Mouse (Mus musculus) retina, postnatal 7 days (tissue): ENCODE results near the gene Hira.
"Not testable (repeated sequence)": the region's sequence is repeated elsewhere in the genome, so short reads cannot be mapped to it uniquely, and the experiment has no call there.

ENCODE experiments used
- DNase-seq: peaks from one replicate; pipeline ENCODE4 v3.0.0-alpha.2; 2012; ENCODE audit warnings: low read depth, low spot score

Hira gene

GRCm38 (mm10) chr16:18876442-18877308 is at the start of gene Hira, which contains the start of gene Mrpl40:
Gene Hira (plus strand): TSS chr16:18877037.
Gene Mrpl40 (minus strand): TSS chr16:18876862.
- DNase-seq = peak; percentile 82

DNA sequence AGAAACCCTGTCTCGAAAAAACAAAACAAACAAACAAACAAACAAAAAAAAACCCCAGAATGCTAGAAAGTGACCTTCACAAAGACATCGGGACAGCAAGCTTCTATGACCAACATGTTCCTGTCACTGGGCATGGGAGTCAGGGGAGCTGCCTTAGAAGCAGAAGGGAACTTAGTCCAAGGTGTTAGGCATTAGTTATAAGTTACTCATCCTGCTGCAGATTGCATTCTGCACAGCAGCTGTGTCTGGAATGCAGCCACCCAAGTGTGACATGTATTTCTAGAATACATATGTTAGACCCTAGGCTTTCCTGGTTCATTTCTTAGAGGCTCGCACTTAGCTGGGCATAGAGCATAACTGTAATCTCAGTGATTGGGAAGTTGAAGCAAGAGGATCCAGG is 48.2 kb upstream of the Hira start:
- DNase-seq = no peak

DNA sequence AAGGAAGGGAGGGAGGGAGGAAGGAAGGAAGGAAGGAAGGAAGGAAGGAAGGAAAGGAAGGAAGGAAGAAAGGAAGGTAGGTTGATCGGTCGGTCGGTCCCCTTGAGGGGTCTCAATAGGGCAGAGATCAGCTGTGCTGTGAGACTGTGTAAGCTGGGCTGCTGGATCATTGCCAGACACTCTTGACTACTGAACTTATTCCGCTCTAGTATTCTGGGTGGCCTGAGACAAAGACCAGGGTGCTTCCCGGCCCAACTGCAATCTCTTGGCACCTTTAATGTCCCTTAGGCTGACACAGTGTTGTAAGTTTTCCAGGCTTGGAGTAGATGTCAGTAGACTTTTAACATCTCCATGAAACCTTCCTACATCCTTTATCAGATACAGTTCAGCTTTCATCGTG is 47.7 kb upstream of the Hira start:
- DNase-seq = no peak

GRCm38 (mm10) chr16:18833486-18833885 is 43.4 kb upstream of the Hira start:
- DNase-seq = no peak

DNA sequence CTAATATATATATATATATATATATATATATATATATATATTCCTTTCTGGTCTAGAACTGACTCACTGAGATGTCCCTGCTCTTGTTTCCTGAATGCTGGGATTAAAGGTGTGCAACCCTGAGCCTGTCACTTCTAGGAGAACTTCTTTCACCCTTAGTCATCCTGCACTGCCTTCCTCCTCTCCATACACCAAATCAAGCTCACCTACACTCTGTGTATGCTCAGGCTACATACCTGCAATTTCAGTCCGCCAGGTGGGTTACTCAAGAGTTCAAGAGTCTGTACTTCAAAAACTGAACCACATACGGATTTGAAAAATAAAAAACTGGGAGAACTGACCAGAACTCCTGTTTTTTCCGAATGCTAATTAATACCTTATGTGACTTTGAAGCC is 40.8 kb upstream of the Hira start:
- no peak for DNase-seq

GRCm38 (mm10) chr16:18836468-18837208 is 40.2 kb upstream of the Hira start, which contains the start of the genes 2510002D24Rik and Gm28539:
Gene 2510002D24Rik (plus strand): TSS chr16:18836578.
Gene Gm28539 (plus strand): TSS chr16:18836584.
- peak; percentile 90 for DNase-seq

DNA sequence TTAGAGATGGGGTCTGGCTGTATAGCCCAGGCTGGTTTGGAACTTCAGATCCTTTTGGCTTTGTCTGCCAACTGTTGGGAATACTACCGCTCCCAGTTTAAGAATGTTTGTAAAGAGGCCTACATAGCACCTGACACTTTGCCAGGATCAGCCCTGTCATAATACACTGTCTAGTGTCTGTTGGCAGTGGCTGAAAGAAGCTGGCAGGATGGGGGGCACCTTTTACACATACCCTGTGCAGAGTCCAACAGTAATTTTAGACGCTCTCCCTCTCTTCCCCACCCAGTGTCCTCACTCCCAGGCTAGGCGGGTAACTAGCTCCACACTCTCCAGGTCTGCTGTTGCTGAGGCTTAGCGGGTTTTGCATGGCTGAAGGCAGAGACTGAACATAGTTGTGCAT is 38.5 kb upstream of the Hira start:
- DNase-seq = no peak

GRCm38 (mm10) chr16:18846301-18846820 is 30.5 kb upstream of the Hira start:
- no peak for DNase-seq

DNA sequence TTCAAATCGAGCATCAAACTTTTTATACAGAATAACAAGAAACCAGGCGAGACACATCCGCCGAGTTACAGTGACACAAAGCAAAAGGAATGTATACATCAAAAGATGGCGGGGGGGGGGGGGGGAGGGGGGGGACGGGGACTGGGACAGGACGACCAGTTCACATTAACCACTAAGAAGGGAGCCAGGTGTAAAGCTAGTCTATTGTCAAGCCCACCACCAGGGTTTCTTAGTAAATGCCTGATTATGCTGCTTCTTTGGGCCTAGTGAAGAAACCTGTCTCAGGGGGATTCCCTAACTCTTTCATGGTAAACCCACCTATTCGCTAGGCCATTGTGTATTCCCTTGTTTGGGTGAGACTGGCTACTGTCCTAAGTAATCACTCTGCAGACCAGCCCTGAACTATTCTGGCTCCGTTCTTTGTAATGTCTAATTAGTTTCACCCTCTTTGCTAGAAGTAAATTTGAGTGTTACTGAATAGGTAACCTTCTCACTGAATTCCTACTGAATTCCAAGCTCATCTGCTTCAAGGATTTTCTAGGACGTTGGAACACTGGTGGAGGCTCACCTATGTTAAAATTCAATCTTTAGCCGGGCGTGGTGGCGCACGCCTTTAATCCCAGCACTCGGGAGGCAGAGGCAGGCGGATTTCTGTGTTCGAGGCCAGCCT is 27.2 kb upstream of the Hira start:
- not testable (repeated sequence) for DNase-seq

GRCm38 (mm10) chr16:18858551-18858950 is 18.3 kb upstream of the Hira start:
- peak; percentile 64 for DNase-seq

- DNase-seq = no peak
Observed at GRCm38 (mm10) chr16:18860186-18860585, 16.7 kb upstream of the Hira start.

GRCm38 (mm10) chr16:18870495-18870894 is 6.3 kb upstream of the Hira start:
- not testable (repeated sequence) for DNase-seq

- no peak for DNase-seq
Observed at GRCm38 (mm10) chr16:18876091-18876441, 771 bp upstream of the Hira start.

DNA sequence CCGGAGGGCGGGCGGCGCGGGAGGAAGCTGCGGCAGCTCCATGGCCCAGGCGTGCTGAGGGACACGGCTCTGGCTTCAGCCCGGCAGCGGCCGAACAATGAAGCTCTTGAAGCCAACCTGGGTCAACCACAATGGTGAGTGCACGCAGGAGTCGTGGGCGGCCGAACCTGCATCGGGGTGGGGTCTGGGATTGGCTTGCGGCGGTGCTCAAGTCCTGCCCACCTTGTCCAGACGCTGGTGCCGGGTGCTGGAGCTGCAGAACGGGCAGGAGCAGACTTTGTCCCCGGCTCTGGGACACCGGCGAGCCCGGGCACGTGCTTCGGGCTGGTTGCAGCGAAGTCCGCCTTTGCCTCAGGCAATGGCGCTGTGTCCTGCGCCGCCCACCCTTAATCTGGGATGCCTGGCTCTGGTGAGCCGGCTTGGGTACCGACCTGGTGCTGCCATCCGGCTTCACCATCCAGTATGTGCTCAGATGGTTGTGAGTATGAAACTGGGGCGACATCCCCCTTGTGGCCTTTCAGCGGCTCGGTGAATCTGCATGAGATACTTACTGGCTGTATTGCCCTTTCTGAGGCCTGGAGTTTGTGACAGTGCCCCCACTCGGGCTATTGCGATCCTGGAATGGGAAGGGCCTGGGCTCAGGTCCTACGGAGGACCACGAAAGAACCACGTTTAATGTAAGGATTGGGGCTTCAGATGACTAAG is 701 bp downstream of the Hira start:
- no peak for DNase-seq

DNA sequence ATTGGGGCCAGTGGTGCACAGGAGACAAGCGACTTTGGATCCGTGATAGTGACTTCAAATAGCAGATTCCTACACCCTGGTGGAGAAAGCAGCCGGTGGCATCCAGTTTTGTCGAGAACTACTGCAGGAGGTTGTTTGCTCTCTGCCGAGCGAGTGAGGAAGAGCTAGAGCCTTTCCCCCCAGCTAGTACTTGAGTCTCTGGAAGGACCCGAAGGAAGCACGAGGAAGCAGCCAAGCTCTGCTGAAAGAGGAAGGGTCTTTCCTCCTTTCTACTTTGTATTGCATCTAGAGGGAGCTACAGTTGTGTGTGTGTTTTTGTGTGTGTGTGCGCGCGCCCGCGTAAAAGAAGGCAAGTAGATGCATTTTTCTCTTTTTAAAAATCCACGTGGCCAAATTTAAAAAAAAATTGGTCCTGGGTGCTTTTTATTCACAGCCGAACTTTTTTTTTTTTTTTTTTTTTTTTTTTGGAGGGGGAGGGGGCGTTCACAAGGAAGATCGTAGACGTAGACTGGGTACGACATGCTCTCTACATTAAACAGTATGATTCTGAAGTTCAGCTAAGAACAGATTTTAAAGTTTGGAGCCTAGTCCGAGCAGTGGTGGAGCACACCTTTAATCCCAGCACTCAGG is 1.4 kb downstream of the Hira start:
- DNase-seq = no peak

- DNase-seq = no peak
Observed at GRCm38 (mm10) chr16:18884044-18884443, 7.2 kb downstream of the Hira start.

DNA sequence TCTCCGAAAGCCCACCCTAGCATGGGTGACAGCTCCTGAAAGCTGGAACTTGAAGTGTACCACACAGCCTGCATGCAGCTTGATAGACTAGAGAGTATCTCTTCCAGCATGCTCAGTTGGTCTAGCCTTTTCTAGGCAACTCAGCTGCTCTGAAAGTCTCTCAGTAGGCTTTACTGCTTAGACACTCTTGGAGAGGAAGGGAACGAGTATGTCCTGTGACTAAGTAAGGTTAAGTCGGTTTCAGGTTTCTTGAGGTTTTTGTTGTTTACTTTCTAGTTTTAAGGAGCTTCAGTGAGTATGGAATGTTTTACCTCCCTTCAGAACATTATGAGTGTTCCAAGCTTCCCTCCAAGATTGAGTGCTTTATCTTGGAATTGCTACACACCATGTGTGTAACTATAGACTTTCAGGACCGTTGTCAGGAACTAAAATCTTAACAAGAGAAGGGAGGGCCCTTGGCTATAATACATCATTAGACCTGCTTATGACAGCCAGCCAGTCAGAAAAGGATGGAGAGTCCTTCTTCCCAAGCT is 17.1 kb downstream of the Hira start:
- DNase-seq = no peak

GRCm38 (mm10) chr16:18895249-18895648 is 18.4 kb downstream of the Hira start:
- DNase-seq = no peak

GRCm38 (mm10) chr16:18896429-18896828 is 19.6 kb downstream of the Hira start:
- DNase-seq = no peak

- DNase-seq = no peak
Observed at GRCm38 (mm10) chr16:18905648-18906047, 28.8 kb downstream of the Hira start.

DNA sequence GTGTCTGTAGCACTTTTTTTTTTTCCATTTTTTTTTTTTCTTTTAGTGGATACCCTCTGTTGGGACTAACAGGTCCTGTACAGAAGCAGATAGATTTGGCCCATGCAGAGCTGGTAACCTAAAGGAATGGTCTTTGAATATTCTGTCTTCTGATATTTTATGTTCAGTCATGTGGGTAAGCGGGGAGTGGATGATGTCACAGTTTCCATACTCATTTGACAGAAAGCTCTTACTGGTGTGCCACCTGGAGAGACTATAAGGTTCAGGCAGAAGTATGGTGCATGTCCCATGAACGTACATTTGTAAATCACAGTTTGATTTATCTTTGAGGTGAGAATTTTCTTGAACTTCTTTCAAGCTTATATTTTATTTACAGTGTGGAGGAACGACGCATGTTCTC is 39.2 kb downstream of the Hira start:
- no peak for DNase-seq
